Mouse (Mus musculus) embryonic fibroblast, embryonic 13.5 days (primary cell): Measurements from ENCODE around the gene Kcnd3. TPM values are rescaled to one million over a fixed set of nuclear protein-coding genes. Genes with fewer than 3 reads are reported as not detected.
"Not testable (repeated sequence)": the region's sequence is repeated elsewhere in the genome, so short reads cannot be mapped to it uniquely, and the experiment has no call there.

ENCODE experiments used
- H3K27ac ChIP-seq: 2 replicates; pipeline ENCODE4 v1.5.1; 2012; ENCODE audit warnings: low read length, control low read depth, inconsistent platforms; ENCODE audit not compliant: insufficient read depth
- H3K4me1 ChIP-seq: 2 replicates; pipeline ENCODE4 v1.6.1; 2011; ENCODE audit warnings: low read length; ENCODE audit not compliant: control insufficient read depth, insufficient read depth
- H3K4me3 ChIP-seq: 2 replicates; pipeline ENCODE4 v1.5.1; 2011; ENCODE audit warnings: mild to moderate bottlenecking, control low read depth, low read length; ENCODE audit not compliant: insufficient read depth
- CTCF ChIP-seq: IDR thresholded peaks from 2 replicates; pipeline ENCODE4 v1.5.1; 2011; ENCODE audit warnings: mild to moderate bottlenecking, control low read depth, low read length, moderate library complexity, borderline replicate concordance; ENCODE audit not compliant: insufficient read depth
- POLR2A ChIP-seq: IDR thresholded peaks from 2 replicates; pipeline ENCODE4 v1.6.1; 2011; ENCODE audit warnings: low read depth, mild to moderate bottlenecking, control low read depth, low read length, moderate library complexity
- polyA plus RNA-seq: library from polyadenylated mRNA; stranded (reverse); fragments of >200 nt; gene quantifications from 2 replicates; pipeline ENCODE4 v1.2.4, GENCODE M21; 2011; ENCODE audit warnings: low read depth; ENCODE audit not compliant: missing spikeins, insufficient read length

The Kcnd3 gene
- polyA plus RNA-seq, 1 experiment: 0.25 TPM

DNA sequence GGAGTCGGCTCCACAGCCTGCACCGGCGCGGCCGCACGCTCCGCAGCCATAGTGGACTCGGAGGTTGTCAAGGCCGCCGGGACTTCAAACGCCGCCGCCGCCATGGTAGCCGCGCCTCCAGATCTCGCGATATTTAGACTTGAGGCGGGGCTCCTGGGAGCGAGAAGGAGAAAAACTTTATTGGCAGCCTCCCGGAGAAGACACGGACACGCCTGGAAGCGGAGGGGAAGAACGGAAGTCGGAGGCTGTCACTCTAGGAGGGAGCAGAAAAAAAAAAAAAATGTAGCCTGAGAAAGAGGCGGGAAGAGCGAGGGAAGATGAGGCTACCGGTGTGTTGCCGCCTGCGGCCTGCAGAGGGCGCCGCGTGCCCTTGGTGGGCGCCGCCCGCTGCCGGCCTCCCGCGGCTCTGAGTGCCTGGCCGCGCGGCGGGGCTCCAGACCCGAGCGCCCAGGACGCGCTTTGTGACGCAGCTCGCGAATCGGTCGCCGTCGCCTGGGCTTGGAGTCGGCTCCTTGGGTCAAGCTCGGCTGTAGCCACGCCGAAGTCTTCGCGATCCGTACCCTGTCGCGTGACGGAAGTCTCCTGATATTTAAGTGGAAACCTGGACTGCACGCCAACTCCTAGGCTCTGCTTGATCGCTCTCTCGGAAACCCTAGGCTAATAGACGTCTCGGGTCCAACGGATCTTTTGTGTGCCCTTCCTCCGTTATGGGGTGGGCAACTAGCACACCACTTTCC lies 235.4 kb downstream of the Kcnd3 start, which contains the start of gene Ddx20:
Ddx20 (minus strand) TSS at position 251 of the 737 bp plus-strand sequence.
- TF ChIP-seq CTCF (peak; percentile 72), POLR2A (peak; percentile 68)
- Histone ChIP-seq H3K4me3 (peak within 1 kb of the TSS; percentile 99), H3K27ac (peak within 1 kb of the TSS; percentile 11; the same call in 1 of the 2 replicates), H3K4me1 (no peaks in the 10 kb centered on the region)

DNA sequence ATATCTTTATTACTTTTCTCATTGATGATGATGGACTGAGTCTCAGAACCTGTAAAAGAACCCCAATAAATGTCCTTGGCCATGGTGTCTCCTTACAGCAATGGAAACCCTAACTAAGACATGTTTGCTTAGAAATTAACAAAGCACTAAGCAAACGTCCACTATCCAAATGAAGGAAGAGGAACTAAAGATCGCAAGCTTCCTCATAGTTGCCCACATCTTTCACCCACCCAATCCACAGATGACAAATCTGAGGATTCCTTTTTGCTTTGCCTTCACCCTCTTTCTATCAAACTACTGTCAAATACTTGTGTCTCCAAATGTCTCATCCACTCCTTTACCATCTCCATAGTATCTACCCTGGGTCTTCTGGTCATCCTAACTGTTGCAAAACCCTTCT lies 236.4 kb downstream of the Kcnd3 start:
- TF ChIP-seq POLR2A (no peak), CTCF (no peak)
- Histone ChIP-seq H3K27ac (no peak overlapping the region), H3K4me3 (no peak overlapping the region), H3K4me1 (no peaks in the 10 kb centered on the region)

GRCm38 (mm10) chr3:105693327-105694080 lies 241.4 kb downstream of the Kcnd3 start:
- H3K27ac ChIP-seq: no peak overlapping the region
- no peak overlapping the region for H3K4me3 ChIP-seq
- no peaks in the 10 kb centered on the region for H3K4me1 ChIP-seq
- TF ChIP-seq CTCF (no peak), POLR2A (no peak)

GRCm38 (mm10) chr3:105695476-105696386 lies 243.6 kb downstream of the Kcnd3 start:
- TF ChIP-seq CTCF: no peak
- no peak for TF ChIP-seq POLR2A
- H3K27ac ChIP-seq: no peak overlapping the region
- no peaks in the 10 kb centered on the region for H3K4me1 ChIP-seq
- no peak overlapping the region for H3K4me3 ChIP-seq

- Histone ChIP-seq H3K27ac (no peak overlapping the region), H3K4me3 (no peak overlapping the region), H3K4me1 (no peaks in the 10 kb centered on the region)
- TF ChIP-seq CTCF: no peak
- no peak for TF ChIP-seq POLR2A
Measured at GRCm38 (mm10) chr3:105696387-105697147, 244.4 kb downstream of the Kcnd3 start.

- Histone ChIP-seq H3K4me1 (no peaks in the 10 kb centered on the region), H3K27ac (no peak overlapping the region), H3K4me3 (no peak overlapping the region)
- TF ChIP-seq POLR2A: no peak
- no peak for TF ChIP-seq CTCF
Measured at GRCm38 (mm10) chr3:105697148-105697441, 245.0 kb downstream of the Kcnd3 start.

GRCm38 (mm10) chr3:105698311-105698710 lies 246.2 kb downstream of the Kcnd3 start:
- Histone ChIP-seq H3K27ac (no peak overlapping the region), H3K4me1 (no peaks in the 10 kb centered on the region), H3K4me3 (no peak overlapping the region)
- TF ChIP-seq CTCF (no peak), POLR2A (no peak)

DNA sequence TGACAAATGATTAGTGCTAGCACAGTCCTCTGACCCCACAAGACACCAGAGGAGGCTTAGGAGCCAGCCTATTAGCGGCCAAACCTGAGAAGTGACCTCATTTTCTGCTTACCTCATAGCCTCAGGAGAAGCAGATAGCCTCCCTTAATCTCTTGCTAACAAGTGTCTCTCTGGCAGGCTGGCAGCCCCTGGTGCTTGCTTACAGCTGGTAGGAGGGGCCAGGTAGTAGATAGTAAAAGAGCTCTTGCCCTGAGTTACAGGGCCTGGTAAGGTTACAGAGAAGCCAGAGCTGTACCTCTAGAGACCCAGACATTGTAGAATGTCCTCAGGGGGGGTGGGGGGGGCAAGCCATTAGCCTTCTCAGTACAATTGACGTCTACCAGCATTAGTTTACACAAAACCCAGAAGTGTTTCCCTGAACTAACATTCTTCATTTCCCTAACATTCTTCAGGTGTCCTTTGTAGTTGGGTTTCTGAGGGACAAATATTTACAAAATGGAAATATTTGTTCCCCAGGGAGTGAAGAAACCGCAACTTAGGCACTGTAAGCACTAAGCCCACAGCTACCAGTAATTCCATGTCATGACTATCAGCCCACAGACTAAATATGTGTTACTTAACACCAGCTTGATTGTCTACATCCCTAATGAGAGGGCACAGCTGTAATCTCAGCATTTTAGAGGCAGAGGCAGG lies 247.3 kb downstream of the Kcnd3 start:
- Histone ChIP-seq H3K4me1 (no peaks in the 10 kb centered on the region), H3K27ac (no peak overlapping the region), H3K4me3 (no peak overlapping the region)
- no peak for TF ChIP-seq CTCF
- TF ChIP-seq POLR2A: no peak

- H3K4me1 ChIP-seq, H3K4me3 ChIP-seq, H3K27ac ChIP-seq: not testable (repeated sequence)
Measured at GRCm38 (mm10) chr3:105700786-105701185, 248.7 kb downstream of the Kcnd3 start.
